Mouse (Mus musculus): ENCODE measurements around the gene Aldh1l2.

Aldh1l2 gene

GRCm38 (mm10) chr10:83457531-83457930, 76.4 kb downstream of the Aldh1l2 start:
- DNase-seq (ENCODE audit: low spot score) = no peak

GRCm38 (mm10) chr10:83448582-83448981, 85.4 kb downstream of the Aldh1l2 start:
- no peak for DNase-seq (ENCODE audit: low spot score)

All from spleen, adult 12 weeks (tissue).